In genomic region chr5:151125985-151126607, GRCm38 (mm10) we compare ENCODE assay signal across 11 mouse cellular contexts.
DNase-seq lines count a peak whose midpoint lies in the region; ATAC-seq and TF ChIP-seq lines count a peak whose summit lies in the region.
"Had no signal": no experiment of that assay in that cellular context is flagged by ENCODE, and none has a peak within 500 bp of the region (broad histone marks: within the 10 kb centered on the region; RNA-seq: fewer than 3 reads in every experiment).

No protein-coding gene starts in this region.

- no peak overlapping the region; the same call in 1 of the 2 replicates for H3K9ac ChIP-seq in intestine, postnatal 0 days (ENCODE audit: low read depth, low read length)
- 0 out of 2 replicates have a peak overlapping the region, but pooled peaks have one; percentile 11 for H3K9ac ChIP-seq in stomach, embryonic 14.5 days (replicated peaks; ENCODE audit: low read depth, low read length)

- H3K9me3 ChIP-seq in intestine, postnatal 0 days (ENCODE audit: control insufficient read depth) = no peaks in the 10 kb centered on the region
- no peaks in the 10 kb centered on the region for H3K9me3 ChIP-seq in stomach, embryonic 14.5 days (ENCODE audit: control insufficient read depth, low read depth, low read length)
- H3K9me3 ChIP-seq: megakaryocyte, embryonic 14.5 days had no signal

- no peak for ATAC-seq in intestine, postnatal 0 days
- peak; percentile 67 for ATAC-seq in stomach, embryonic 14.5 days (ENCODE audit: insufficient number of reproducible peaks, insufficient read depth, low FRiP score, low read depth)

- TF ChIP-seq POLR2A in lung, adult 2 months (IDR thresholded peaks at IDR 0.05; ENCODE audit: borderline replicate concordance, extremely low read depth, low read depth, low read length) = no peak

- no peaks in the 10 kb centered on the region for H3K36me3 ChIP-seq in intestine, postnatal 0 days (ENCODE audit: control insufficient read depth, insufficient read depth)
- H3K36me3 ChIP-seq in stomach, embryonic 14.5 days (ENCODE audit: control insufficient read depth, insufficient read depth, low read length) = no peaks in the 10 kb centered on the region

- WGBS in lung, adult 2 months = 61% methylated on average over 6 of the region's 6 CpGs
- WGBS in intestine, postnatal 0 days = 51% methylated on average over 6 of the region's 6 CpGs
- WGBS in stomach, embryonic 14.5 days = 25% methylated on average over 6 of the region's 6 CpGs

- peak overlapping the region; percentile 46; the same call in 1 of the 2 replicates for H3K4me2 ChIP-seq in intestine, postnatal 0 days (replicated peaks; ENCODE audit: low read depth)
- peak overlapping the region; percentile 39 for H3K4me2 ChIP-seq in stomach, embryonic 14.5 days (replicated peaks; ENCODE audit: low read depth, low read length)

- peaks cover 8% of the 10 kb centered on the region for H3K4me1 ChIP-seq in lung, adult 2 months (ENCODE audit: control insufficient read depth, insufficient read depth, low read length)
- H3K4me1 ChIP-seq in intestine, postnatal 0 days (replicated peaks; ENCODE audit: control insufficient read depth, insufficient read depth, low read length) = no peaks in the 10 kb centered on the region
- peaks cover 4% of the 10 kb centered on the region; the same call in 1 of the 2 replicates for H3K4me1 ChIP-seq in stomach, embryonic 14.5 days (ENCODE audit: control insufficient read depth, insufficient read depth, low read length)

- peak overlapping the region; percentile 86 for H3K27ac ChIP-seq in gastrocnemius, adult 2 months
- H3K27ac ChIP-seq in intestine, postnatal 0 days (ENCODE audit: low read depth, low read length) = no peak overlapping the region
- H3K27ac ChIP-seq in stomach, embryonic 14.5 days (ENCODE audit: low read length) = peak overlapping the region; percentile 90

- no peaks in the 10 kb centered on the region for H3K27me3 ChIP-seq in intestine, postnatal 0 days (replicated peaks; ENCODE audit: control insufficient read depth, insufficient read depth, low read length)
- H3K27me3 ChIP-seq in stomach, embryonic 14.5 days (ENCODE audit: control insufficient read depth, insufficient read depth, low read length) = no peaks in the 10 kb centered on the region
- H3K27me3 ChIP-seq: megakaryocyte, embryonic 14.5 days had no signal

- DNase-seq in gastrocnemius, adult 2 months = peak; percentile 48
- no peak for DNase-seq in gastrocnemius, postnatal 36 days
- DNase-seq in lung, adult 2 months = no peak
- no peak for DNase-seq in lung, postnatal 25 days (ENCODE audit: low spot score)
- DNase-seq in thymus, postnatal 10 days (ENCODE audit: low spot score in 2 of 2) = no peak
- DNase-seq in cerebellum, adult 11 months = no peak
- DNase-seq: B cell, adult 2 months; cerebellum, adult 2 months had no signal

- intact Hi-C loops in gastrocnemius, adult 2 months (cut with DNase I) = loop anchor here (5.0 kb wide), 1 partner anchor 69 kb away; no protein-coding TSS in a partner anchor
- intact Hi-C loops in gastrocnemius, postnatal 36 days (cut with DNase I) = no loop called here

- peak overlapping the region; percentile 75 for H3K4me3 ChIP-seq in gastrocnemius, adult 2 months
- H3K4me3 ChIP-seq in lung, adult 2 months (replicated peaks; ENCODE audit: extremely low read depth, low read depth, low read length) = peak overlapping the region; percentile 39
- peak overlapping the region; percentile 32 for H3K4me3 ChIP-seq in intestine, postnatal 0 days (ENCODE audit: low read depth, low read length)
- H3K4me3 ChIP-seq in stomach, embryonic 14.5 days (ENCODE audit: low read depth, low read length) = peak overlapping the region; percentile 36
- H3K4me3 ChIP-seq: megakaryocyte, embryonic 14.5 days had no signal

- no peak for TF ChIP-seq CTCF in gastrocnemius, adult 2 months (IDR thresholded peaks at IDR 0.05)
- no peak for TF ChIP-seq CTCF in lung, adult 2 months (IDR thresholded peaks at IDR 0.05; ENCODE audit: insufficient read depth, low read length)
- TF ChIP-seq CTCF in intestine, postnatal 0 days (IDR thresholded peaks at IDR 0.05; ENCODE audit: low read depth) = no peak
